Mouse (Mus musculus): ENCODE data around the gene Tmem248.

Tmem248 gene

GRCm38 (mm10) chr5:130204560-130204959, 12.3 kb upstream of the Tmem248 start:
- no peak for DNase-seq

GRCm38 (mm10) chr5:130205441-130206023, 11.3 kb upstream of the Tmem248 start:
- DNase-seq = no peak

GRCm38 (mm10) chr5:130207299-130207698, 9.6 kb upstream of the Tmem248 start:
- DNase-seq = no peak

GRCm38 (mm10) chr5:130212956-130213355, 3.9 kb upstream of the Tmem248 start:
- DNase-seq = no peak

GRCm38 (mm10) chr5:130217406-130217805, 525 bp downstream of the Tmem248 start:
- peak in 1 of 2 experiments; percentile 41 for DNase-seq

- DNase-seq = no peak
Measured at GRCm38 (mm10) chr5:130218336-130218735, 1.5 kb downstream of the Tmem248 start.

- DNase-seq = peak in 1 of 2 experiments; percentile 27
Measured at GRCm38 (mm10) chr5:130221316-130221715, 4.4 kb downstream of the Tmem248 start.

GRCm38 (mm10) chr5:130221760-130222145, 4.9 kb downstream of the Tmem248 start:
- DNase-seq = no peak

- peak; percentile 92 to 95 for DNase-seq
Measured at GRCm38 (mm10) chr5:130222146-130223004, 5.5 kb downstream of the Tmem248 start.

- DNase-seq = no peak
Measured at GRCm38 (mm10) chr5:130226790-130227189, 9.9 kb downstream of the Tmem248 start.

- no peak for DNase-seq
Measured at GRCm38 (mm10) chr5:130228120-130228519, 11.2 kb downstream of the Tmem248 start.

GRCm38 (mm10) chr5:130236302-130236701, 19.4 kb downstream of the Tmem248 start:
- no peak for DNase-seq

GRCm38 (mm10) chr5:130239236-130239635, 22.4 kb downstream of the Tmem248 start:
- DNase-seq = peak; percentile 77 to 84

- no peak for DNase-seq
Measured at GRCm38 (mm10) chr5:130239856-130240255, 23.0 kb downstream of the Tmem248 start.

- no peak for DNase-seq
Measured at GRCm38 (mm10) chr5:130241426-130241825, 24.5 kb downstream of the Tmem248 start.

- no peak for DNase-seq
Measured at GRCm38 (mm10) chr5:130247823-130248222, 30.9 kb downstream of the Tmem248 start.

GRCm38 (mm10) chr5:130254164-130255016, 37.5 kb downstream of the Tmem248 start:
- peak; percentile 40 to 62 for DNase-seq

- peak; percentile 99 for DNase-seq
Measured at GRCm38 (mm10) chr5:130255017-130255720, 38.3 kb downstream of the Tmem248 start, which contains the start of the genes Sbds and Tyw1. Sbds (minus strand) TSS chr5:130255530. Tyw1 (plus strand) TSS chr5:130255619.

GRCm38 (mm10) chr5:130255799-130256525, 39.1 kb downstream of the Tmem248 start:
- DNase-seq = peak in 1 of 2 experiments; percentile 24

- peak; percentile 97 to 99 for DNase-seq
Measured at GRCm38 (mm10) chr5:130256678-130257271, 39.9 kb downstream of the Tmem248 start.

GRCm38 (mm10) chr5:130257303-130257702, 40.4 kb downstream of the Tmem248 start:
- DNase-seq = no peak

All from kidney, postnatal 36 days (tissue).